Mouse (Mus musculus) MEL (cell line): ENCODE results near the gene Cpxm2. TPM values are rescaled to one million over a fixed set of nuclear protein-coding genes. Genes with fewer than 3 reads are reported as not detected.

Experiments used
- DNase-seq: peaks from one replicate; pipeline ENCODE4 v3.0.0; 2011; ENCODE audit warnings: low read depth, low spot score
- H3K27ac ChIP-seq: 2 replicates; pipeline ENCODE4 v1.5.1; 2012; ENCODE audit warnings: low read depth, mild to moderate bottlenecking, control low read depth, low read length, moderate library complexity; ENCODE audit not compliant: control insufficient read depth
- H3K27me3 ChIP-seq, 2 experiments: fragments of 150-350 bp in 1 of 2; sonication (generic) in 1 of 2; 2 replicates each; pipeline ENCODE4 v1.6.1; 2012; ENCODE audit warnings: low read length in 2 of 2, mild to moderate bottlenecking in 2 of 2, improper control_type of control experiment in 1 of 2, moderate library complexity in 1 of 2; ENCODE audit not compliant: insufficient read depth in 2 of 2, control insufficient read depth in 1 of 2
- H3K36me3 ChIP-seq, 2 experiments: 2 replicates each; pipeline ENCODE4 v1.6.1; 2012 to 2014; ENCODE audit warnings: low read length in 2 of 2, improper control_type of control experiment in 1 of 2, inconsistent platforms in 1 of 2, mild to moderate bottlenecking in 1 of 2; ENCODE audit not compliant: insufficient read depth in 2 of 2, control insufficient read depth in 1 of 2
- H3K4me1 ChIP-seq, 2 experiments: fragments of 150-350 bp in 1 of 2; sonication (generic) in 1 of 2; 2 replicates each; pipeline ENCODE4 v1.6.1; 2012; ENCODE audit warnings: low read length in 2 of 2, improper control_type of control experiment in 1 of 2, mild to moderate bottlenecking in 1 of 2; ENCODE audit not compliant: insufficient read depth in 2 of 2, control insufficient read depth in 1 of 2
- H3K4me3 ChIP-seq, 2 experiments: fragments of 150-350 bp in 1 of 2; sonication (generic) in 1 of 2; 2 replicates each; pipeline ENCODE4 v1.5.1; 2012; ENCODE audit warnings: low read depth in 2 of 2, low read length in 2 of 2, mild to moderate bottlenecking in 2 of 2, moderate library complexity in 2 of 2, control low read depth in 1 of 2, improper control_type of control experiment in 1 of 2; ENCODE audit not compliant: control insufficient read depth in 1 of 2, insufficient read depth in 1 of 2
- H3K79me2 ChIP-seq: 2 replicates; pipeline ENCODE4 v1.6.1; 2012; ENCODE audit warnings: mild to moderate bottlenecking, low read length, moderate library complexity; ENCODE audit not compliant: control insufficient read depth, poor library complexity, insufficient read depth
- H3K9ac ChIP-seq: 2 replicates; pipeline ENCODE4 v1.6.1; 2012; ENCODE audit warnings: low read depth, mild to moderate bottlenecking, control low read depth, low read length, moderate library complexity; ENCODE audit not compliant: control insufficient read depth, poor library complexity, severe bottlenecking
- H3K9me3 ChIP-seq: fragments of 150-350 bp; sonication (generic); replicated peaks from 2 replicates; pipeline ENCODE4 v1.6.1; 2012; ENCODE audit warnings: mild to moderate bottlenecking, low read length, improper control_type of control experiment, moderate library complexity; ENCODE audit not compliant: insufficient read depth
- BHLHE40 ChIP-seq: IDR thresholded peaks from 2 replicates; pipeline ENCODE4 v1.6.1; 2012; ENCODE audit warnings: low read depth, mild to moderate bottlenecking, inconsistent platforms, low read length, improper control_type of control experiment, borderline replicate concordance
- CHD1 ChIP-seq: IDR thresholded peaks from 2 replicates; pipeline ENCODE4 v1.6.1; 2012; ENCODE audit warnings: low read depth, mild to moderate bottlenecking, inconsistent platforms, low read length, improper control_type of control experiment
- CHD2 ChIP-seq: IDR thresholded peaks from 2 replicates; pipeline ENCODE4 v1.6.1; 2011; ENCODE audit warnings: low read length, improper control_type of control experiment
- CTCF ChIP-seq, 3 experiments: IDR thresholded peaks in 2 of 3; conservative IDR thresholded peaks in 1 of 3; 2 replicates each; pipeline ENCODE4 v1.5.1; 2011 to 2012; ENCODE audit warnings: low read length in 3 of 3, low read depth in 2 of 3, mild to moderate bottlenecking in 2 of 3, improper control_type of control experiment in 1 of 3, inconsistent platforms in 1 of 3, mixed read lengths in 1 of 3, moderate library complexity in 1 of 3; ENCODE audit not compliant: control insufficient read depth in 1 of 3, insufficient read depth in 1 of 3, poor library complexity in 1 of 3, severe bottlenecking in 1 of 3
- E2F4 ChIP-seq: IDR thresholded peaks from 2 replicates; pipeline ENCODE4 v1.6.1; 2011; ENCODE audit warnings: low read depth, low read length, improper control_type of control experiment, borderline replicate concordance
- ETS1 ChIP-seq: IDR thresholded peaks from 2 replicates; pipeline ENCODE4 v1.6.1; 2012; ENCODE audit warnings: low read depth, mild to moderate bottlenecking, inconsistent platforms, low read length, improper control_type of control experiment, moderate library complexity
- GABPA ChIP-seq: IDR thresholded peaks from 2 replicates; pipeline ENCODE4 v1.6.1; 2012; ENCODE audit warnings: low read depth, mild to moderate bottlenecking, inconsistent platforms, low read length, improper control_type of control experiment, moderate library complexity
- GATA1 ChIP-seq: IDR thresholded peaks from 2 replicates; pipeline ENCODE4 v1.6.1; 2011; ENCODE audit warnings: low read depth, low read length, improper control_type of control experiment
- JUND ChIP-seq: IDR thresholded peaks from 2 replicates; pipeline ENCODE4 v1.6.1; 2011; ENCODE audit warnings: low read depth, mild to moderate bottlenecking, improper control_type of control experiment, low read length
- KAT2A ChIP-seq: conservative IDR thresholded peaks from 2 replicates; pipeline ENCODE4 v1.6.1; 2012; ENCODE audit warnings: low read depth, low read length, improper control_type of control experiment, inconsistent platforms
- MAX ChIP-seq: IDR thresholded peaks from 2 replicates; pipeline ENCODE4 v1.6.1; 2011; ENCODE audit warnings: low read length, improper control_type of control experiment
- MEF2A ChIP-seq: IDR thresholded peaks from 2 replicates; pipeline ENCODE4 v1.6.1; 2014; ENCODE audit warnings: low read depth, mild to moderate bottlenecking, inconsistent platforms, low read length, improper control_type of control experiment; ENCODE audit not compliant: poor library complexity, insufficient replicate concordance, severe bottlenecking; ENCODE audit errors: extremely low read depth
- MXI1 ChIP-seq: IDR thresholded peaks from 2 replicates; pipeline ENCODE4 v1.6.1; 2011; ENCODE audit warnings: mild to moderate bottlenecking, low read depth, low read length, improper control_type of control experiment
- MYB ChIP-seq: IDR thresholded peaks from 2 replicates; pipeline ENCODE4 v1.6.1; 2011; ENCODE audit warnings: mild to moderate bottlenecking, low read depth, low read length, improper control_type of control experiment
- MYC ChIP-seq: IDR thresholded peaks from 2 replicates; pipeline ENCODE4 v1.6.1; 2011; ENCODE audit warnings: low read depth, mild to moderate bottlenecking, low read length, improper control_type of control experiment, moderate library complexity
- NELFE ChIP-seq: IDR thresholded peaks from 2 replicates; pipeline ENCODE4 v1.6.1; 2011; ENCODE audit warnings: low read depth, low read length, improper control_type of control experiment
- NRF1 ChIP-seq: IDR thresholded peaks from 2 replicates; pipeline ENCODE4 v1.6.1; 2014; ENCODE audit warnings: low read depth, mild to moderate bottlenecking, inconsistent platforms, low read length, improper control_type of control experiment, moderate library complexity; ENCODE audit not compliant: poor library complexity, insufficient read depth, severe bottlenecking
- POLR2A ChIP-seq, 2 experiments: IDR thresholded peaks; 2 replicates each; pipeline ENCODE4 v1.6.1; 2011 to 2012; ENCODE audit warnings: low read length in 2 of 2, mild to moderate bottlenecking in 2 of 2, control low read depth in 1 of 2, improper control_type of control experiment in 1 of 2, low read depth in 1 of 2, moderate library complexity in 1 of 2; ENCODE audit not compliant: control insufficient read depth in 1 of 2, insufficient read depth in 1 of 2, poor library complexity in 1 of 2
- POLR2AphosphoS2 ChIP-seq: IDR thresholded peaks from 2 replicates; pipeline ENCODE4 v1.6.1; 2011; ENCODE audit warnings: low read length, improper control_type of control experiment
- RCOR1 ChIP-seq: IDR thresholded peaks from 2 replicates; pipeline ENCODE4 v1.6.1; 2012; ENCODE audit warnings: low read depth, mild to moderate bottlenecking, inconsistent platforms, low read length, improper control_type of control experiment
- SIN3A ChIP-seq: IDR thresholded peaks from 2 replicates; pipeline ENCODE4 v1.6.1; 2012; ENCODE audit warnings: low read length, improper control_type of control experiment, inconsistent platforms
- SMC3 ChIP-seq: IDR thresholded peaks from 2 replicates; pipeline ENCODE4 v1.6.1; 2011; ENCODE audit warnings: low read depth, low read length, improper control_type of control experiment
- TBP ChIP-seq: IDR thresholded peaks from 2 replicates; pipeline ENCODE4 v1.8.0; 2011; ENCODE audit warnings: low read depth, low read length, improper control_type of control experiment
- UBTF ChIP-seq: IDR thresholded peaks from 2 replicates; pipeline ENCODE4 v1.6.1; 2012; ENCODE audit warnings: low read depth, mild to moderate bottlenecking, inconsistent platforms, low read length, improper control_type of control experiment, moderate library complexity, borderline replicate concordance; ENCODE audit not compliant: insufficient read depth
- USF1 ChIP-seq: IDR thresholded peaks from 2 replicates; pipeline ENCODE4 v1.6.1; 2014; ENCODE audit warnings: low read depth, mild to moderate bottlenecking, inconsistent platforms, low read length, improper control_type of control experiment, moderate library complexity
- USF2 ChIP-seq, 2 experiments: IDR thresholded peaks; 2 replicates each; pipeline ENCODE4 v1.6.1; 2011 to 2012; ENCODE audit warnings: improper control_type of control experiment in 2 of 2, low read length in 2 of 2, borderline replicate concordance in 1 of 2, inconsistent platforms in 1 of 2, low read depth in 1 of 2, mild to moderate bottlenecking in 1 of 2; ENCODE audit not compliant: insufficient read depth in 1 of 2
- ZC3H11A ChIP-seq: IDR thresholded peaks from 2 replicates; pipeline ENCODE4 v1.6.1; 2012; ENCODE audit warnings: low read depth, mild to moderate bottlenecking, inconsistent platforms, low read length, improper control_type of control experiment
- ZKSCAN1 ChIP-seq: IDR thresholded peaks from 2 replicates; pipeline ENCODE4 v1.6.1; 2012; ENCODE audit warnings: low read depth, mild to moderate bottlenecking, inconsistent platforms, low read length, improper control_type of control experiment, moderate library complexity
- ZNF384 ChIP-seq: IDR thresholded peaks from 2 replicates; pipeline ENCODE4 v1.6.1; 2012; ENCODE audit warnings: low read depth, mild to moderate bottlenecking, inconsistent platforms, low read length, improper control_type of control experiment
- polyA plus RNA-seq, 2 experiments: library from polyadenylated mRNA; stranded (reverse) in 1 of 2; unstranded in 1 of 2; fragments of >175 nt in 1 of 2; fragments of >200 nt in 1 of 2; gene quantifications; 2 replicates each; pipeline versions ENCODE4 v1.2.1 to v1.2.4; 2012; ENCODE audit warnings: low replicate concordance in 2 of 2, low read depth in 1 of 2; ENCODE audit not compliant: insufficient read length in 2 of 2, insufficient read depth in 1 of 2, missing spikeins in 1 of 2
- total RNA-seq: library from RNA; depleted of rRNA; stranded (reverse); fragments of 300-350 nt; gene quantifications from 2 replicates; pipeline ENCODE4 v1.2.3, GENCODE M21; 2012; rRNA removed

Gene Cpxm2
- total RNA-seq, result not detected in 2 replicates
- polyA plus RNA-seq, result not detected

GRCm38 (mm10) chr7:132154368-132154961 is at the start of gene Cpxm2:
TSS of gene Cpxm2 (minus strand) at chr7:132154739.
- Histone ChIP-seq H3K27me3 (no peaks in the 10 kb centered on the region), H3K36me3 (no peaks in the 10 kb centered on the region)
- TF ChIP-seq USF2 (IDR thresholded peaks at IDR 0.05; ENCODE audit: borderline replicate concordance in 1 of 2, insufficient read depth in 1 of 2, low read depth in 1 of 2, low read length in 2 of 2) (no peak), ZKSCAN1 (no peak), NELFE (no peak), ZC3H11A (no peak), SIN3A (no peak), CHD2 (no peak), CHD1 (no peak), MYC (no peak), E2F4 (no peak), RCOR1 (no peak), ETS1 (no peak), GABPA (no peak), MYB (no peak), ZNF384 (no peak), USF1 (no peak), BHLHE40 (no peak), POLR2AphosphoS2 (no peak), TBP (no peak), KAT2A (no peak)
- TF ChIP-seq, all 39 proteins: peak for 0
- no peak for DNase-seq
- Histone ChIP-seq H3K4me3 (no peak within 1 kb of the TSS), H3K27ac (no peak within 1 kb of the TSS), H3K9me3 (no peaks in the 10 kb centered on the region), H3K4me1 (no peaks in the 10 kb centered on the region), H3K9ac (no peak within 1 kb of the TSS), H3K79me2 (no peaks in the 10 kb centered on the region)

GRCm38 (mm10) chr7:132204073-132204612 is 49.6 kb upstream of the Cpxm2 start:
- no peaks in the 10 kb centered on the region for H3K9me3 ChIP-seq
- TF ChIP-seq JUND (no peak), MAX (no peak), UBTF (no peak), MEF2A (no peak), ZC3H11A (no peak), MXI1 (no peak), E2F4 (no peak), POLR2A (IDR thresholded peaks at IDR 0.05; ENCODE audit: control insufficient read depth in 1 of 2, insufficient read depth in 1 of 2, low read depth in 1 of 2, low read length in 2 of 2, poor library complexity in 1 of 2) (no peak), ETS1 (no peak), GATA1 (no peak), SMC3 (no peak), RCOR1 (no peak), NRF1 (no peak), USF2 (IDR thresholded peaks at IDR 0.05; ENCODE audit: borderline replicate concordance in 1 of 2, insufficient read depth in 1 of 2, low read depth in 1 of 2, low read length in 2 of 2) (no peak), GABPA (no peak), CTCF (IDR thresholded peaks at IDR 0.05 in 2 of 3, conservative IDR thresholded peaks at IDR 0.05 in 1 of 3; ENCODE audit: control insufficient read depth in 1 of 3, insufficient read depth in 1 of 3, low read depth in 2 of 3, low read length in 3 of 3, poor library complexity in 1 of 3, severe bottlenecking in 1 of 3) (no peak), KAT2A (no peak)
- DNase-seq, result no peak
- H3K27me3 ChIP-seq, result peaks cover 0 to 6% of the 10 kb centered on the region in 2 experiments
- no peak overlapping the region for H3K27ac ChIP-seq
- H3K79me2 ChIP-seq, result no peaks in the 10 kb centered on the region
- no peaks in the 10 kb centered on the region for H3K36me3 ChIP-seq
- H3K4me3 ChIP-seq, result no peak overlapping the region
- H3K9ac ChIP-seq, result no peak overlapping the region
- no peaks in the 10 kb centered on the region for H3K4me1 ChIP-seq
